Mouse (Mus musculus) kidney, postnatal 0 days (tissue): ENCODE results near the gene Frmd8. TPM values are rescaled to one million over a fixed set of nuclear protein-coding genes. Genes with fewer than 3 reads are reported as not detected.

Source experiments
- ATAC-seq: fragments of 200-750 bp; cut with Nextera tagmentation; replicated peaks from 2 replicates; pipeline ENCODE4 v1.8.0; 2017; ENCODE audit warnings: low read depth, moderate number of reproducible peaks, moderate TSS enrichment, moderate library complexity; ENCODE audit not compliant: low FRiP score
- DNase-seq: peaks from one replicate; pipeline ENCODE4 v3.0.0-alpha.2; 2016; ENCODE audit warnings: low spot score
- H3K27ac ChIP-seq: fragments of 300-500 bp; sonication (generic); 2 replicates; pipeline ENCODE4 v1.5.1; 2014; ENCODE audit warnings: mild to moderate bottlenecking
- H3K27me3 ChIP-seq: fragments of 300-500 bp; sonication (generic); 2 replicates; pipeline ENCODE4 v1.6.1; 2014; ENCODE audit warnings: low read length, mixed read lengths; ENCODE audit not compliant: insufficient read depth
- H3K36me3 ChIP-seq: fragments of 300-500 bp; sonication (generic); 2 replicates; pipeline ENCODE4 v1.6.1; 2014; ENCODE audit warnings: low read length, mixed read lengths; ENCODE audit not compliant: insufficient read depth
- H3K4me1 ChIP-seq: fragments of 300-500 bp; sonication (generic); replicated peaks from 2 replicates; pipeline ENCODE4 v1.6.1; 2014; ENCODE audit warnings: antibody characterized with exemption, low read length, mixed read lengths; ENCODE audit not compliant: insufficient read depth
- H3K4me2 ChIP-seq: fragments of 300-500 bp; sonication (generic); 2 replicates; pipeline ENCODE4 v1.6.1; 2014; ENCODE audit warnings: mild to moderate bottlenecking, low read length, moderate library complexity, mixed read lengths
- H3K4me3 ChIP-seq: fragments of 300-500 bp; sonication (generic); replicated peaks from 2 replicates; pipeline ENCODE4 v1.5.1; 2014; ENCODE audit warnings: low read depth, low read length
- H3K9ac ChIP-seq: fragments of 300-500 bp; sonication (generic); 2 replicates; pipeline ENCODE4 v1.6.1; 2014; ENCODE audit warnings: low read depth, low read length
- H3K9me3 ChIP-seq: fragments of 300-500 bp; sonication (generic); replicated peaks from 2 replicates; pipeline ENCODE4 v1.6.1; 2016; ENCODE audit warnings: low read length, inconsistent platforms, mixed read lengths
- CTCF ChIP-seq: IDR thresholded peaks from 2 replicates; pipeline ENCODE4 v1.5.1; 2016; ENCODE audit warnings: antibody characterized with exemption, low read depth, mild to moderate bottlenecking, moderate library complexity
- WGBS: fragments of 180-500 bp; shearing (Covaris S2); extraction: QIAGEN DNeasy Blood & Tissue Kit; methylation state at CpG from one replicate; pipeline ENCODE4 v1.1.7; 2014; 5-methylcytosine and 5-hydroxymethylcytosine counted together
- polyA plus RNA-seq: library from polyadenylated mRNA; unstranded; fragments of >200 nt; fragmentation: Nextera tagmentation; extraction: Ambion mirVana; gene quantifications from 2 replicates; pipeline ENCODE4 v1.2.1, GENCODE M21; 2015

Frmd8 gene
- polyA plus RNA-seq, 1 experiment from 2014 or later = 31.6 TPM

DNA sequence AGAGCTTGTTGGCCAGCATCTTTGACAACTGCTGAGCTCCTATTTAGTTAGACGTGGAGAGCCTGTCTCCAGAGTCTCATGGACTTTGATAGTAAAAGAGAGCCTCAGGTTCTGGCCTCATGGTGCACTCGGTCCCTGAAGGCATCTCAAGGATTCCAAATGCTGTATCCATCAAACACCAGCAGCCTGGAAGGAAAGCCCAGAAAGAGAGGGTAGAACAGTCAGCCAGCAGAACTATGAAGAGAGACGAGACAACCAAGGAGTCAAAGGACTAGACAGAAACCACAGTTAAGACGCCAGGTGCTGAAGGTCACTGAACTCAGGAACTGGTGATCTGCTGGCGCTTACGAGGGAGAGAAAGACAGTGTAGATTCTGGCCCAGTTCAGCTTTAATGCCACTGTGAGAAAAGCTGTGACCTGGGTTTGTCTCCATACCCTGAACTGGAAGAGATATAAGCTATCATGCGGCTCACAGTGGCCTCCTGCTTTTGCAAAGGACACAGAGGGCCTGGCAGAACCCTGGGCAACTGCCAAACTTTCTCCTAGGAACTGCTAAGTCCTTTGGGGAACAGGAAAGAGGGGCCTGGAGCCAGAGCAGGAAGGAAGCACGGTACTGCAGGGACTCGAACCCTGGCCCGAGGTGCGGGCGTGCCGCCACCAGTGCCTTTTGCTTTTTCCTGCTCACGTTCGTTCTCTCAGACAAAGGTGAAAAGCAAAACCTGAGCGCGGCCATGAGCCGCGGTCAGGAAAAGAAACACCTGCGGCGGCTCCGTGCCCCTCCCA is 50.8 kb downstream of the Frmd8 start:
- WGBS = 57% methylated on average over 22 of the region's 22 CpGs
- Histone ChIP-seq H3K4me1 (peaks cover 22% of the 10 kb centered on the region), H3K9me3 (no peaks in the 10 kb centered on the region), H3K4me2 (no peak overlapping the region), H3K9ac (0 out of 2 replicates have a peak overlapping the region, but pooled peaks have one; percentile 23), H3K27me3 (no peaks in the 10 kb centered on the region), H3K27ac (peak overlapping the region; percentile 58), H3K4me3 (no peak overlapping the region), H3K36me3 (0 out of 2 replicates have a peak, but pooled peaks cover 10% of the 10 kb centered on the region)
- no peak for TF ChIP-seq CTCF
- no peak for ATAC-seq
- no peak for DNase-seq

DNA sequence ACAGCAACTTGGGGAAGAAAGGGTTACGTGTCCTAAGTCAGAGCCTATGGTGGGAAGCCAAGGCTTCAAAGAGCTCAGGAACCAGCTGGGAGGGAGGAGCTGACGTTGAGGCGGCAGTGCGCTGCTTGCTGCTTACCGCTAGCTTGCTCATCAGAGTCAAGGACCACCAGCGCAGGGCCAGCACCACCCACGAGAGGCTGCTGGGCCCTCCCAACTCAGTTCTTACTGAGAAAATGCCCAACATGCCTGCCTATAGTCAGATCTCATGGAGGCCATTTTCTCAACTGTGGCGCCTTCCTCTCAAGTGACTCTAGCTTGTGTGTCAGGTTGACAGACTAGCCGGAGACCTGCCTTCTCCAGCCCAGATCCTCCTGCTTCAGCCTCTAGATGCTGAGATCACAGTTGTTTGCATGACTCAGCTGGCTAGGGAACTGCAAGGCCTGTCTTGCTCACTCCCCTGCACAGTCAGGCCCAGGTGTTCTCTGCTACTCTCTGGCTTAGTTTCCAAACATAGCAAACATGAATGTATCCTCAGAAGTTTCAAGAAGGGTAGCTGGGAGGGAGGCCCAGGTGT is 51.7 kb downstream of the Frmd8 start:
- Histone ChIP-seq H3K27me3 (no peaks in the 10 kb centered on the region), H3K9ac (no peak overlapping the region), H3K27ac (peak overlapping the region; percentile 58), H3K36me3 (0 out of 2 replicates have a peak, but pooled peaks cover 10% of the 10 kb centered on the region), H3K4me3 (no peak overlapping the region), H3K9me3 (no peaks in the 10 kb centered on the region), H3K4me2 (0 out of 2 replicates have a peak overlapping the region, but pooled peaks have one; percentile 7), H3K4me1 (peaks cover 27% of the 10 kb centered on the region)
- WGBS = 20% methylated on average over 9 of the region's 9 CpGs
- DNase-seq (peak; percentile 92), ATAC-seq (no peak)
- TF ChIP-seq CTCF = no peak

DNA sequence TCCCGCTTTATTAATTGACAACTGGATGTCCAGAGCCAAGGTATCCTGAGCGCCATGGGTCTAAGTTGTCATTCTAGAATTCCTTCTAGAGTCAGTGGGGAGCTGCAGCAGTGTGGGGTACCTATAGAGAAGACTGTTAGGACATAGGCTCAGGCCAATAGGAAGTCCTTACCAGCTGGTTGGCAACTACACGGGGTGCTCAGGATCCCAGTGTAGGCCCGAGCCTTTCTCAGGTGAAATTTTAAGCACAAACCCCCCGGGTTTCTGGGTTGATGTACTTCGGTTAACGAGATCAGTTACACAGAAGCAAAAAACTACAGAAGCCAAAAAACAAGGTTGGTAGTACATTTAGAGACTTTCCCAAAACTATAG is 52.3 kb downstream of the Frmd8 start:
- Histone ChIP-seq H3K36me3 (0 out of 2 replicates have a peak, but pooled peaks cover 10% of the 10 kb centered on the region), H3K4me3 (no peak overlapping the region), H3K27ac (peak overlapping the region; percentile 58), H3K9ac (no peak overlapping the region), H3K27me3 (no peaks in the 10 kb centered on the region), H3K4me2 (no peak overlapping the region; the same call in 1 of the 2 replicates), H3K4me1 (peaks cover 33% of the 10 kb centered on the region), H3K9me3 (no peaks in the 10 kb centered on the region)
- 65% methylated on average over 7 of the region's 7 CpGs for WGBS
- no peak for TF ChIP-seq CTCF
- no peak for DNase-seq
- ATAC-seq = no peak

DNA sequence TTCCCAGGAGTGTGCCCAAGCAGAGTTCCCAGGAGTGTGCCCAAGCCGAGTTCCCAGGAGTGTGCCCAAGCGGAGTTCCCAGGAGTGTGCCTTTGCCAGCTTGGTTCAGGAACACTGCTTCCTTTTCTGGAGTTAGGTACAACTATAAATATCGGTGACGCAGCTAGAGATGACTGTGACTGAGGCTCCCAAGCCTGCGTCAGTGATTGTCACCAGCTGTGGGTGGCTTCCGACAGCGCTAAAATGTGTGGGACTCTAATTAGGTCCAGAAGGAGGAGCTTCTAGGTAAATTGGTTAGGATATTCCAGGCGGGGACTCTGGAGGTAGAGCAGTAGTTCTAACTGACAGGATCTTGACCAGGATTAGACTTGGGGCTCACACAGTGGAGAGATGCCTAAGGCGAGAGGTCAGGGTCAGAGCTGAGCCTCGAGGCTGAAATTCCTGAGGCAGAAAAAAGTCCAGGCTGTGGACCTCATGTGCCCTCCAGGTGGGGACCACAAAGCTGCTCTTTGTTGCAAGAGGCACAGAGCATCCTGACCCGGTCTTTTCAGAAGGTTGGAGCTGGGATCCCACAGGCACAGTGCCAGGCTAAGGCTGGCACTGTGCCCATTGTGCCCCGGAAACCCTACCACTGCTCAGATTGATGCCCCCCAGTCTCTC is 52.8 kb downstream of the Frmd8 start:
- ATAC-seq (peak; percentile 21; the same call in 1 of the 2 replicates), DNase-seq (peak; percentile 47)
- no peak overlapping the region for H3K9ac ChIP-seq
- WGBS = 33% methylated on average over 12 of the region's 12 CpGs
- TF ChIP-seq CTCF = no peak
- no peaks in the 10 kb centered on the region for H3K27me3 ChIP-seq
- H3K9me3 ChIP-seq = no peaks in the 10 kb centered on the region
- H3K27ac ChIP-seq = peak overlapping the region; percentile 58
- no peak overlapping the region for H3K4me3 ChIP-seq
- H3K36me3 ChIP-seq = 0 out of 2 replicates have a peak, but pooled peaks cover 10% of the 10 kb centered on the region
- peaks cover 38% of the 10 kb centered on the region for H3K4me1 ChIP-seq
- no peak overlapping the region for H3K4me2 ChIP-seq

DNA sequence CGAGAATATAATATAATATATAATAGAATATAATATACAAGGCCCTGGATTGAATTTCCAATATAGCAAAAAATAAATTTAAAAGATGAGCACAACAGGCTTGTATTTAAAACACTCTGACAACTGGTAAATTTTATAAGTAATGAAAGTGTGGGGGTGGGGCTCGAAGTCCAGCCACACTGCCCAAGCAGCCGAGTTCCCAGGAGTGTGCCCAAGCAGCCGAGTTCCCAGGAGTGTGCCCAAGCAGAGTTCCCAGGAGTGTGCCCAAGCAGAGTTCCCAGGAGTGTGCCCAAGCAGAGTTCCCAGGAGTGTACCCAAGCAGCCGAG is 53.3 kb downstream of the Frmd8 start:
- TF ChIP-seq CTCF = no peak
- H3K4me2 ChIP-seq = no peak overlapping the region
- peak overlapping the region; percentile 58 for H3K27ac ChIP-seq
- DNase-seq = no peak
- no peak for ATAC-seq
- no peaks in the 10 kb centered on the region for H3K27me3 ChIP-seq
- no peak overlapping the region for H3K4me3 ChIP-seq
- H3K9ac ChIP-seq = no peak overlapping the region
- WGBS = 58% methylated on average over 5 of the region's 5 CpGs
- peaks cover 40% of the 10 kb centered on the region for H3K4me1 ChIP-seq
- no peaks in the 10 kb centered on the region for H3K9me3 ChIP-seq
- 0 out of 2 replicates have a peak, but pooled peaks cover 10% of the 10 kb centered on the region for H3K36me3 ChIP-seq

DNA sequence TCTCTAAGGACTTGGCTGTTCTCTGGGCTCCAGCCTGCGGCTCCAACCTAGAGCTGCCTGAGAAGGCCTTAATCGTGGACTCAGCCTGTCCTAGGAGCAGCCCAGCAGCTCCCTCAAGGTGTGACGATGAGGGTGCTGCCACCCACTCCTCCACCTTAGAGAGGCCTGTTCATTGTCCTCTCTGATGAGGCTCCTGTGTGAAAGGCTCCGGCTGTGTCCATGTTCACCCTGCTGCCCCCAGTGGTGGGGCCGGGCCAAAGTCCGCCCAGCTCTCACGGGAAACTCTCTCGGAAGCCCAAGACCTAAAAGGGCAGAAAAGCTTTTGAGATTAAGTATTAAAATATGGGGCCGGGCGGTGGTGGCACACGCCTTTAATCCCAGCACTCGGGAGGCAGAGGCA is 55.5 kb downstream of the Frmd8 start:
- no peak overlapping the region for H3K4me2 ChIP-seq
- peak; percentile 62; the same call in 1 of the 2 replicates for TF ChIP-seq CTCF
- no peak overlapping the region for H3K9ac ChIP-seq
- peaks cover 40% of the 10 kb centered on the region for H3K4me1 ChIP-seq
- no peaks in the 10 kb centered on the region for H3K27me3 ChIP-seq
- H3K36me3 ChIP-seq = no peaks in the 10 kb centered on the region
- DNase-seq (peak; percentile 77), ATAC-seq (0 out of 2 replicates have a peak, but pooled peaks have one; percentile 8)
- H3K9me3 ChIP-seq = no peaks in the 10 kb centered on the region
- H3K27ac ChIP-seq = peak overlapping the region; percentile 93
- 44% methylated on average over 12 of the region's 12 CpGs for WGBS
- H3K4me3 ChIP-seq = no peak overlapping the region
